Mouse (Mus musculus) lung, postnatal 14 days (tissue): ENCODE measurements around the gene Gm45234.
A peak's percentile ranks its signal among the peaks of the same experiment; 100 is the strongest.
"Not testable (repeated sequence)": the region's sequence is repeated elsewhere in the genome, so short reads cannot be mapped to it uniquely, and the experiment has no call there.

Experiments used
- DNase-seq: peaks from one replicate; pipeline ENCODE4 v3.0.0; 2021

The Gm45234 gene

DNA sequence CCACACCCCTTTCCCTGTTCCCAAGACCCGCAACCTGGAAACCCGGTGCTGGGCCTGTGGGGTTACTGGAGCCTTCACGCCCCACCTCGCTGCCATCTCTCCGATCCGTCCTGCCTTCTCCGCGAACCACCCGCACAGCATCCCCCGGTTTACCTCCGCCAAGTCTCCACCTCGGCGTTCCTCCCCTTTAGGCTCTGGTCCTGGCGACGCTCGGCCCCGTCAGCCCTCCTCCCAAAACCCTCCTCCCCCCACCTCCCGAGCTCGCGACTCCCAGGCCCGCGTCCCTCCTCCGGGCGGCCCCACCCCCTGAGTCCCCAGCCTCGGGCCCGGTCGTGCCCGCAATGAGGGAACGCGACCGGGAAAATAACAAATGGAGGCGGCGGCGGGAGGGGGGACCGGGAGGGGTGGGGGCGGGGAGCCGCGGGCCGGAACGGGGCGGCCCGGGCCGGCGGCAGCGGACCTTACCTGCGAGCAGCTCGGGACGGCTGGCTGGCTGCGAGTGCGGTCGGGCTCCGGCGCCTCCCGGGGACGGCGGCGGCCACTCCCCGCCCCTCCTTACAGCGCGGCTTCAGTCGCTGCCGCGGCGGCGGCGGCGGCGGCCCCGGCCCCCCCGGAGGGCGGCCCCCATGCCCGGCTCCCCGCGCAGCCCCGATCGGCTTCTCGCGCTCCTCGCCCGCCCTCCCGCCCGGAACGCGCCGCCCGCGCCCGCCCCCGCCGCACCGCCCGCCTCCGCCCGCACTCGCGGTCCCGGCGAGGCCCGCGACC, at the start of gene Gm45234, which contains the start of gene Atn1:
TSS of gene Gm45234 (minus strand) at position 191 of the 765 bp plus-strand sequence.
TSS of gene Atn1 (minus strand) at position 694 of the 765 bp plus-strand sequence.
- peak; percentile 79 for DNase-seq

DNA sequence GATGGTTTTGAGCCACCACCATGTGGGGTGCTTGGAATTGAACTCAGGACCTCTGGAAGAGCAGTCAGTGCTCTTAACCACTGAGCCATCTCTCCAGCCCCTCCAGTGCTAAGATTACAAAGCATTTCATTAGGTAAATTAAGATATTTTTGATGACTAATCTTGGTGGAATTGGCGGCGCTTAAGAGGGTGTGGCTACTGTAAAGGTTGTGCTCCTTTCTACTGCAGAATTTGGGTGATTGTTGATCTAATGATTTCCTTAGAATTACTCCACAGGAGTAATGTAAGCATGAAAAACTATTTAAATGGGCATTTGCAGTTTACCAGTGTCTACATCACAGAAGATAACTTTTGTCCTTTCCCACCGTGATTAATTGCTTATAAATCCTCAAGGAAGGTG, 48.5 kb upstream of the Gm45234 start:
- no peak for DNase-seq

DNA sequence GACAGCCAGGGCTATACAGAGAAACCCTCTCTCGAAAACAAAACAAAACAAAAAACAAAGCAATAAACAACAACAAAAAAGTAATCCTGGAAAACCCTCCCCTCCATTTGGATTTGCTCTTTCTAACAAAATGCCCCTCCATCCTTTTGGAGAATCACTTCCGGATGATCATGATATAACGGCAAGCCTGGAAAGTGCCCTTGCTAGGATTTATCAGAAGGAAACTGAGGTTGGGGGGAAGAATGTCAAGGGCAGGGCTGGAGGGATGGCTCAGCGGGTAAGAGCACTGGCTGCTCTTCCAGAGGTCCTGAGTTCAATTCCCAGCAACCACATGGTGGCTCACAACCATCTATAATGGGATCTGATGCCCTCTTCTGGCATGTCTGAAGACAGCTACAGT, 47.9 kb upstream of the Gm45234 start:
- not testable (repeated sequence) for DNase-seq

DNA sequence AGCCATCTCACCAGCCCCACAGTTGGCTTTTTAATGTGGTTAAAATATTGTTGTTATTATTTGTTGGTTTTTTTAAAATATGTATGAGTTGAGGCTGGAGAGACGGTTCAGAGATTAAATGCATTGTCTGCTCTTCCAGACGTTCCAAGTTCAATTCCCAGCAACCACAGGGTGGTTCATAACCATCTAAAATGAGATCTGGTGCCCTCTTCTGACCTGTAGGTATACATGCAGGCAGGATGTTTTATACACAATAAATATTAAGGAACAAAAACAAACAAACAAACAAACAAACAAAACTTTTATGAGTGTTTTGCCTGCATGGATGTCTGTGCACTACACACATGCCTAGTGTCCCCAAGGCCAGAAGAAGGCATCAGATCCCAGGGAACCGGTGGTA, 47.2 kb upstream of the Gm45234 start:
- DNase-seq: no peak

DNA sequence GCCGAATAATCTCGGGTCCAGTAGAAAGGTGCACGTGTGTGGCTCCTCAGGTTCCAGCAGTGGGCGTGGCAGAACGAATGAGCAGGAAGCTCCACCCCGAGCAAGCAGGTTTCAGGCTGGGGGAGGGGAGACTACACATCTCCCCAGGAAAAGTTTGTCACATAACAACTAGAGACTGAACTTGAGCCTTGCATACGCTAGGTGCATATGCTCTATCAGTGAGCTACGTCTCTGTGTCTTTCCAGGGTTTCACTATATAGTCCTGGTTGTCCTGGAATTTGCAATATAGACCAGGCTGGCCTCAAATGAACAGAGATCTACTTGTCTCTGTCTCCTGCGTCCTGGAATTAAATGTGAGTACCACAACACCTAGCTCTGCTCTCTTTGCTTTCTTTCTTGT, 46.6 kb upstream of the Gm45234 start:
- not testable (repeated sequence) for DNase-seq

DNA sequence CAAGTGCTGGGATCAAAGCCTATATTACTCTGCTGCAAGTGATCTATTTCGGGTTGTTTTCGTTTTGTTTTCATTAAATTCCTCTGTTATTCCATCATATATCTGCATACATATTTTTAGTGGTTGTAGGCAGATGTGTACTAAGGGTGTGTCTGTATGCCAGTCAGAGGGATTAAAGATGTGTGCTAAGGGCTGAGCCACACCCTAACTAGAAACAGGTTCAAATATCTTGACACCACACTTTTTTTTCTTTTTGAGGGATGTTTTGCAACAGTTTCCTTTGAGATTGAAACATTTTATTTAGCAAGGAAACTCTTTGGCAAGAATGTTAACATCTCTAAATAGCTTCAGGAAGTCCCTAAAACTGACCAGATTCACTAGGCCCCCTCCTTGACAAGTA, 40.4 kb upstream of the Gm45234 start:
- DNase-seq: no peak

DNA sequence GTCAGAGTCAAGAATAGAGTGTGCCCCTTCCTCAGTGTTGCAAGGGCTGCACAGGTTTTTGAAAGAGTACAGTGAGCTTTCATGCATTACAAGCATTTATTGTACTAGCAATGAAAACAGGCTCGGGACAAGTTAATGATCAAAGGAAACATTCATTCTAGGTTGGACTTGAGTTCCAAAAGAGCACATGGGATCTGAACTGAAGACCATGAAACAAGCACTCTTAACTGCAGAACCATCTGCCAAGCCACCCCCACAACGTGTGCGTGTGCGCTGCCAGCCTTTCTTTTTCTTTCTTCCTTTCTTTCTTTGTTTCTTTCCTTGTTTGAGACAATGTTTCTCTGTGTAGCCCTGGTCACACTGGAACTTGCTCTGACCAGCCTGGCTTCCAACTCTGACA, 40.0 kb upstream of the Gm45234 start:
- no peak for DNase-seq

DNA sequence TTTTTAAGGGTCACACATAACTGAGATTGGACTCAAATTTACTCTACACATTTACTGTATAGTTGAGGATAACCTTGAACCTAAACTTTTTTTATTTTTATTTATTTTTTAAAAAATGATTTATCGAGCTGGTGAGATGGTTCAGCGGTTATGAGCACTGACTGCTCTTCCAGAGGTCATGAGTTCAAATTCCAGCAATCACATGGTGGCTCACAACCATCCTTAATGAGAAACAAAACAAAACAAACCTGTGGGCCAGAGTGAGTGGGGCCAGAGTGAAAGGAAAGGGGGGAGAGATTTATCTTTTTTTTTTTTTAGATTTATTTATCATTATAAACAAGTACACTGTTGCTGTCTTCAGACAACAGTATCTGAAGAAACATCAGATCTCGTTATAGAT, 36.1 kb upstream of the Gm45234 start:
- DNase-seq: no peak

DNA sequence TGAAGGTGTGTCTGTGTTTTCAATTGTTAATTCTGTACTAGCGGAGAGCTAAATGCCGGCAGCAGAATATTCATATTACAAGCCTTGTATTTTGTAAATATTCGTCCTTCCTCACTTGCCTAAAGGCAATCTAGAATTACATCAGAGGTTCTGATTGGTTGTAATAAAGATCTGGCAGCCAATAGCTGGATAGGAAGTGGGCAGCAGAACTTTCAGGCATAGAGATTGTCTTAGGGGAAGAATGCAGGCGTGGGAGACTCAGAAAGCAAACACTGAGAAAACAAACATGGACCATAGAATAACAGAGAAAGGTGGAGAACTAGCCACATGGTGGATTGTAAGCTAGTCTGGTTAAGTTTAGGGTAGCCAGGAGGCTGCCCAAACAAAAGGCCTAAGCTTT, 34.3 kb upstream of the Gm45234 start:
- DNase-seq: no peak

DNA sequence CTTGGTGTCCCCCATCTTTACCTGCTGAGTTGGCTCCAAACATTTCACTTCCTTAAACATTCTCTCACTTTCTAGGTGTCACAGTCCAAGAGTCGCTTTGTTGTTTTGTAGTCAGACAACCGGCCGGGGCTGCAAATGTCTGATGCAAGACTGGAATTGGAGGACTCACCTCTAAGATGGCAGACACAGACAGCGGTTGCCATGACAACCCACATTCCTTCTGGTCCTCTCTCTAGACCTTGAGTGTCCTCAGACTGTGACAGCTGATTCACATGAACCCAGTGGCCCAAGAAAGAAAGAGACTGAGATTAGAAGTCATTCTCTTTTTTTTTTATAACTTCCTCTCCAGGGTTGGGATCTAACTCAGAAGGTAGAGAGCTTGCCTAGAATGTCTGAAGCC, 33.7 kb upstream of the Gm45234 start:
- DNase-seq: no peak

DNA sequence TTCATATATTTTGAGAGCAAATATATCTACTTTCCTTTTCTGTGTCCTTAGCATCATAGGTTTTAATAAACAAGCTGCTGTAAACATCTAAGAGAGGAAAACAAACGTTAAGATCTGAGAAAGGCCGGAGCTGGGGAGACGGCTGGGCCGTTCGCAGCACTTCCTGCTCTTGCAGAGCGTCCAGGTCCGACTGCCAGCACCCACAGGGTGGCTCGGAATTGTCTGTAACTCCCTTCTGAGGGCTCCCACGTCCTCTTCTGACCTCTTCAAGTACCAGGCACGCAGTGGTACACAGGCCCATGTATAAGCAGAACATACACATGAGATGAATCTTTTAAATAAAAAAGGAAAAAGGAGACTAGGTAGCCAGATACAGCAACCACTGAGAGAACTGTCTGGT, 31.9 kb upstream of the Gm45234 start:
- no peak for DNase-seq

DNA sequence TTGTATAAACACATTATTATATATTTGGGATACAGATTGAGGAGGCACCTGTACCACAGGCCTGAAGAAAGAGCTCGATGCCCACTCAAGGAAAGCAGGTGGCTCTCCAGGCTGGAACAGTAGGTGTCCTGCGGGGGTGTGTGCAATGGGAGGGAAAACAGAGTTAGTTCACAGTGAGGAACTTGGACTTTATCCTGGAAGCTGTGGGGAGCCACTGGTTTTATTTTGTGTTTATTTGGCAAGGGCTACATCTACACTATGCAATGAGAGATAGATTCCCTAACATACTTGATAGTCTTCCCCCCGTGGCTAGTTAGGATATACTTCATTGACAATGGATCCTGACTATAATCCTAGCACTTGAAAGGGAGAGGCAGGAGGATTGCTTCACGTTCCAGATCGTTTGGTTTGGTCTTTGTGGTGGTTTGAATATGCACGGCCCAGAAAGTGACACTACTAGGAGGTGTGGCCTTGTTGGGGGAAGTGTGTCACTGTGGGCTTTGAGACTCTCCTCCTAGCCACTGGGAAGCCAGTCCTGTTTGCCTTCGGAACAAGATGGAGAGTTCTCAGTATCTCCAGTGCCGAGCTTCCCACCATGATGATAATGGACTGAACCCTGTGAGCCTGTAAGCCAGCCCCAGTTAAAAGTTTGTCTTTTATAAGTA, 31.1 kb upstream of the Gm45234 start:
- no peak for DNase-seq

DNA sequence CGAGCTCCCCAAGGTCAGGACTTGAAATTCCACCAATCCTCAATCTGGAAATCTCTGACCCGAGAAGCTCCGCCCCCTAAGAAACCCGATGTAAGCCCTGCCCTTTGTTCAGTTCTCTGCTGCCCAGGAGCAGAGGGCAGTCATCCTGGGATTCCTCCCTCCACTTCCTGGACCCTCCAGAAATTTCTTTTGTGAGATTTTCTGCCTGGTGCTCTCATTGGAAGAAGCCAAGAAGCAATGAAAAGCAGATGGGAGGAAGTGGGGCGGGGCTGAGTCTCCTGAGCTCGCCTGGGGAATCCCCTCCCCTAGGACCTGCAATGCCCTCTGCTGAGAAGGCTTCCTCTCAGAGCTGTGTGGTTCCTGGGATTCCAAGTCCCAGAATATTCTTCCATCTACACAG, 26.6 kb upstream of the Gm45234 start:
- peak; percentile 31 for DNase-seq

DNA sequence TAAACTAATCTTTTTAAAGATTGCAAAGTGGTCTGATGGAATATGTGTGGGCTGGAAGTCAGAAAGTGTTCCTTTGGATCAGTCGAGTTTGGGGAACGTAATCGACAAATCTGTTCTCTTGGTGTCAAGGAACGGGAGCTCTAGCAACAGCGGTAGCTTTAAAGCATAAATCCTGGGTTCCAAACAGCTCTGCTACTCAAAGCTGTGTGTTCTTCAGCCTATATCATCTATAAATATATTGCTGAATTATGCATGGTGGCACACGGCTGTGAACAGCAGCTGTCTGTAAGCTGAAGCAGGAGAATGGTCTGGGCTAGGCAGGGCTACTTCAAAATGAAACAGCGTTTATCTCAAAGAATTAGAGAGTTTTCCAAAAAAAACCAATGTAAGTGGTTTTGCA, 25.1 kb upstream of the Gm45234 start:
- no peak for DNase-seq

DNA sequence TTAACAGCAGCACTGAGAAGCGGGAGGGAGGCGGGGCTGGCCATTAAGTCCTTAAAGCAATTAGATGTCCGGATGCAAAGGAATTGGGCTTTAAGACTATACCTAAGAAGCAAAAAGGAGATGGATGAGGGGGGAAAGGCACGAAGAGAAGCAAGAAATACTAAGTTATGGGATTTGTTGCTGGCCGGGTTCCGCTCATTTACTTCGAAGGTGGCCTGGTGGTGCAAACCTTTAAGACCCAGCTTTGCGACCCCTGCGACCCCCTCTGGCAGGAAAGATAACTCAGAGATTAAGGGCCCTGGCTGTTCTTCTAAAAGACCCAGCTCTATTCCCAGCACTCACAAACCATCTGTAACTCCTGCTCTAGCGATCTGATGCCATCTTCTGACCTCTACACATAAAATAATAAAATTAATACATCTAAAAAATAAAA, 24.2 kb upstream of the Gm45234 start:
- no peak for DNase-seq

DNA sequence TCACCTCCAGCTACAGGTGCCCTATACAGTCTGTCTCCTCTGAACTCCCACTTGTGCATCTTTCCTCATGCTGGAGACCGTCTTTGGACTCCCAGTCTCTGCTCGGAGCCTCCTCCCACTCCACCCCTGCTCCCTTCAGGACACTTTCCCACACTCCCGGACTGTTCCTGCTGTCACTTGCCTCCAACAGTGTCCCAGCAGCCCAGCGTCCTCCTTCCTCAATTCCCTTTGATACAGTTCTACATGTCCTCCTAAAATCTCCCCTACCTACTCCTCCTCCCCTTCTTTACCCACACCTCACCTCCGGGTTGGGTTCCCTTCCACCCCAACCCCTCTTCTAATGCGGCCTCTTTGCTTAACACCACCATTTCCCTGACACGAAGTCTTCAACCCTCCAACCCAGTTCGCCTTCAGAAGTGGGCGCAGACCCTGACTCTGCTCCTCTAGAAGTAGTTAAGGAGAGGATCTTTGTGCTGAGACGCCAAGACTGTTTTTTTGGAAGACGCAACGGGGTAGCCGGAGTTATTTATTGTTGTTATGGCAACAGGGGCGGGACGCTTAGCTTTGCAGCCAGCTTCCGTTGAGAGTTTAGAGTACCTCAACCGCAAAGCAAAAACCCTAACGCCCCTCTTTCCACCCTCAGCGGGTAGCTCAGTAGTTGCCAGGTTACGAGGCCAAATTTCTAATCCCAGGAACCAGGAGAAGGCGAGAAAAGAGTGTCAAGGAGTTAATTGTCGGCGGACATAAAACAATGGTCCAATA, 23.6 kb upstream of the Gm45234 start, which contains the start of gene Lrrc23:
TSS of gene Lrrc23 (minus strand) at position 506 of the 762 bp plus-strand sequence.
- peak; percentile 41 for DNase-seq

DNA sequence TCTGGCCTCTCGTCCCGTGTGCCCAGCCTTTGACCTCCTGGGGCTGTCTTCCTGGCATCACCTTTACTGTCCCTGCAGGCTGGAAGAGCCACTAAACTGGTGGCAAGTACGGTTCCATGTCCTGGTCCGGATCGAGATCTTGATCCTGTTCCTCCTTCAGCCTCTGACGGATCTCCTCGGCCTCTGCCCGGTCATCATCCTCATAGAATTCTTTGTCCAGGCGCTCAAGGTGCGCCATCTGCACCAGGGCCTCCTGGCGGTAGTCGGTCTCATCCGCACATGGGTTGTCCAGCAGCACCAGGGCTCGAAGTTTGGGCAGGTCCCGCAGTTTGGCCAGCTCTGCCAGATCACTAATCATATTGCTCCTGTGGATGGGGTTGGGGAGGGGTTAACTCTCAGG, 14.7 kb upstream of the Gm45234 start:
- no peak for DNase-seq

DNA sequence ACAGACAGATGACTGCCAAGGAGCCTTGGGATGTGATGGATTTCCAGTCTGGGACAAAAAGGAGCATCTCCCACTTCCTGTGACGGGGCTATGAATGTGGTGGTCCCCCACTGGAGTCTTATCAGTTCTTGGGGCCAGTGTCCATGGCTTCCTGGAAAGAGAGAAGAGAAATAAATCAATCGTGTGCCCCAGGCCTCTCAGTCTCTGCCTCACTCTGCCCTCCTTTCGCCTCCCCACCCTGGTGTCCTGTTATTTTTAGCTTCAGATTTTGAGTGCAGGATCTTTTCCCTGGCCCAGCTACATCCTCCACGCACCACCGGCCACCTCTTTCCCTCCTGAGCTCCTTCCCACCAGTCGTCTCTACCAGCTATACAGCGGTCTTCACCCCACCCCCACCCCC, 14.2 kb upstream of the Gm45234 start:
- DNase-seq: no peak

DNA sequence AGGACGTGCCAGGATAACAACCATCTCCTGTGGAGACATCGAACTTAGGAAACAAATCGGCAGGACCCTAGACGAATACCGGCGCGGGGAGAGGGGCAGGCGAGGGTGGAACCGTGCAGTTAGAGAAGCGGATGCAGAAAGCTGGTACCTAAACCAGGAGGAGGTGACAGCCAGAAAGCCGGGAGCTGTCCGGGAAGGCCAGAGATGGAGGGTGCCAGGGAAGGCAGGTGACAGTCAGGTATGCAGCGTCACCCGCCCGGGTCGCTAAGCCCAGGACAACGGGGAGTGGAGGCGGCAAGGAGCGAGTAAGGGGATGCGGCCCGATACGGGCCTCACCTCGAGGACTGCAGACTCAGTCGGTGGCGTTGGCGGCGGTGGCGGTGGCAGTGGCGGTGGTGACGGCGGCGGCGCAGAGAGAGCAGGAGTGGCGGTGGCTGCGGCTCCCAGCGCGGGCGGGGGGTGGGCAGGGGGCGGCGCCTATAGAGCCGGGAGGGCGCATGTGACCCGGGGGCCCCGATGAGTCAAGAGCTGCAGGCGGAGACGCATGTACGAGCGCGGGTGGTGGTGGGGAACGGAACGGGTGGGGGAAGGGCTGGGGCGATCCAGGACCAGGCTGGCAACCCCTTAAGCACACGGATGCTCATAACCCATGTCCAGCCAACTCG, 13.4 kb upstream of the Gm45234 start, which contains the start of gene Eno2:
TSS of gene Eno2 (minus strand) at position 573 of the 665 bp plus-strand sequence.
- peak; percentile 46 for DNase-seq

DNA sequence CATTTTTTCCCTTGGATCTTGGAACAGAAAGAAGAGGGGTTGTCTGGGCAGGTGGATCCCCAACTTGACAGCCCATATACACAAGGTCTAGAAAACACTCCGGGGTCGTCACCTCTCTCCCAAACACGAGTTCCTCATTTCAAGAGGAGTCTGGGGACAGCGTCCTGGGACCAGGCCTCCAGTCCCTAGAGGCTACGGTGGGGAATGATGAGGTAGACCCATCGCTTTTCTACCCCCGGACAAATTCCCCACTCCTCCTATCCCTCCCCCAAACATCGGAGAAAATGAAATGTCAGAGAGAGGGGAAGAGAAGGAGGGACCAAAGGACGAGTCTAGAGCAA, 12.9 kb upstream of the Gm45234 start:
- no peak for DNase-seq

DNA sequence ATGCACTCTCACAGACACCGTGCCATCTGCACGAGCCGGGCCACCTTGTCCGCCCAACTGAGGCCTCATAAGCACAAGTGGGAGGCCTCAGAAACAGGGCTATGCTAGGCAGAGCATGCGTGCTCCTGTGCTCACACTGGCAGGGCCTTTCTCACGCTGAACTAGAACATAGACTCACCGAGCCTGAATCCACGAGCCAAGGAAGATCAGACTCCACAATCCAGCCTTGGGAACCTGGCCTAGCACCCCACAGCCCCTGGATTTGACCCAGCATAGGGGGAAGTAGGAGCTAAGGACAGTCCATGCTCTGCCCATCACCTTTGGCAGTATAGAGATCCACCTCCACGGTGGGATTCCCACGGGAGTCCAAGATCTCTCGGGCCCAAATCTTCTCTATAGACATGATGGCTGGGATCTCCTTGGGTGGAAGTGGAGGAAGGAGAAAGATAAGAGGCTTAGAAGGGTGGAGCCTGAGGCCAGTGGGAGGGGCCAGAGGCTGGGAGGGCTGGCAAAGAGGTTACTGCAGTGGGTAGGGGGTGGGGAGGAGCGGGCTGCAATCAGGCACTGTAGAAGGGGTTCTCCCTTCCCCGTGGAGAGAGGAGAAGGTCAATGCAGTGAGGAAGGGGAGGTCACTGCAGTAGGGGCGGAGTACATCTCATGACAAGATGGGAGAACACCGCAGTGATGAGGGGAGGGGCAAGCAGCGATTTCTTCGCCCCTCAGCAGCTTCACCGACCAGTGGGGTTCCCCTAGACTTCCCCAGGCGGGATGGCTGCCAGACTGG, 12.3 kb upstream of the Gm45234 start:
- no peak for DNase-seq

DNA sequence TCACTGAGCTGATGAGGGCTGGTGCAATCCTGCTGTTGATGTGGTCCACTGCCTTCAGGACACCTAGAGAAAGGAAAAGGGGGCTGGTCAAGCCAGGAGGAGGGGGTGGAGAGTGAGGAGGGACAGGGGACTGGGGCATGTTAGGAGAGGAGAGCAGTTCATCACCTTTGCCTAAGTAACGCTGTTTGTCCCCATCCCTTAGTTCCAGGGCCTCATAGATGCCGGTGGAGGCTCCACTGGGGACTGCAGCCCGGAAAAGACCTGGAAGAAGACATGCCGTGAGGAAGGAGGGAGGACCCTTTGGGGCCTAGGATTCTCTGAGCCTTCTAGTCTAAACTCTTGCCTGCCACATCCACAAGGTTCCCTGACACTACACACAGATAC, 11.7 kb upstream of the Gm45234 start:
- DNase-seq: no peak
